Mouse (Mus musculus) stomach, embryonic 14.5 days (tissue): ENCODE measurements around the gene Nlrp10. TPM values are rescaled to one million over a fixed set of nuclear protein-coding genes. Genes with fewer than 3 reads are reported as not detected.

Experiments used
- ATAC-seq: fragments of 200-750 bp; cut with Nextera tagmentation; 2 replicates; pipeline ENCODE4 v1.8.0; 2017; ENCODE audit warnings: low read depth, moderate TSS enrichment; ENCODE audit not compliant: insufficient number of reproducible peaks, insufficient read depth, low FRiP score
- H3K27ac ChIP-seq: fragments of 300-500 bp; sonication (generic); 2 replicates; pipeline ENCODE4 v1.5.1; 2014; ENCODE audit warnings: mild to moderate bottlenecking, low read length, moderate library complexity, mixed read lengths
- H3K27me3 ChIP-seq: fragments of 300-500 bp; sonication (generic); 2 replicates; pipeline ENCODE4 v1.6.1; 2014; ENCODE audit warnings: low read length, control low read depth, mixed read lengths; ENCODE audit not compliant: control insufficient read depth, insufficient read depth
- H3K36me3 ChIP-seq: fragments of 300-500 bp; sonication (generic); 2 replicates; pipeline ENCODE4 v1.6.1; 2014; ENCODE audit warnings: mild to moderate bottlenecking, control low read depth, low read length, moderate library complexity, mixed read lengths; ENCODE audit not compliant: control insufficient read depth, insufficient read depth
- H3K4me1 ChIP-seq: fragments of 300-500 bp; sonication (generic); 2 replicates; pipeline ENCODE4 v1.6.1; 2014; ENCODE audit warnings: low read length, control low read depth, mixed read lengths; ENCODE audit not compliant: control insufficient read depth, insufficient read depth
- H3K4me2 ChIP-seq: fragments of 300-500 bp; sonication (generic); replicated peaks from 2 replicates; pipeline ENCODE4 v1.6.1; 2014; ENCODE audit warnings: low read depth, low read length, control low read depth
- H3K4me3 ChIP-seq: fragments of 300-500 bp; sonication (generic); 2 replicates; pipeline ENCODE4 v1.5.1; 2014; ENCODE audit warnings: low read depth, low read length, control low read depth
- H3K9ac ChIP-seq: fragments of 300-500 bp; sonication (generic); replicated peaks from 2 replicates; pipeline ENCODE4 v1.6.1; 2014; ENCODE audit warnings: low read depth, mild to moderate bottlenecking, control low read depth, low read length, moderate library complexity, mixed read lengths
- H3K9me3 ChIP-seq: fragments of 300-500 bp; sonication (generic); 2 replicates; pipeline ENCODE4 v1.6.1; 2016; ENCODE audit warnings: low read depth, low read length, control low read depth; ENCODE audit not compliant: control insufficient read depth
- WGBS: fragments of 180-500 bp; shearing (Covaris S2); extraction: QIAGEN DNeasy Blood & Tissue Kit; methylation state at CpG from one replicate; pipeline ENCODE4 v1.1.7; 2014; 5-methylcytosine and 5-hydroxymethylcytosine counted together
- polyA plus RNA-seq: library from polyadenylated mRNA; unstranded; fragments of >200 nt; fragmentation: Nextera tagmentation; extraction: Ambion mirVana; gene quantifications from 2 replicates; pipeline ENCODE4 v1.2.1, GENCODE M21; 2014

Gene Nlrp10
- polyA plus RNA-seq, 1 experiment from 2014 or later, result not detected

DNA sequence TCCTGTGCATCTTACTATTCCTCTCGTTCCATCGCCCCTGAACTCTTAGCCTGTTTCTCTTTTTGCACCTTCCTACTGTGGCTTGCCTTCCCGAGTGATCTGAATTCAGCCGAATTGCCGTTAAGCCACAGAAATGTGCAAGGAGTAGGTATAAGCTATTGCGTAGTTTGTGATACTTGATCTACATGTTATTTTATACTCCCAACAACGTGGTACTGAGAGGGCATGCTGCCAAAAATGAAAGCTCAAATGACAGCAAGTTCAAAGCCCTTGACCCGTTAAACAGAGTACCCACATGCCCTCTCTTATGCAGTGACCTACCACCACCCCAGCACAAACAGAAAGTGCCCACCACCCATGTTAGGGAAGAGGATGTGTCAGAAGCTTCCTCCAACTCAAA lies 4.9 kb upstream of the Nlrp10 start:
- H3K9me3 ChIP-seq, result no peaks in the 10 kb centered on the region
- peaks cover 9% of the 10 kb centered on the region for H3K4me1 ChIP-seq
- H3K4me2 ChIP-seq, result peak overlapping the region; percentile 84
- WGBS, result 4% methylated on average over 8 of the region's 8 CpGs
- peak overlapping the region; percentile 95 for H3K9ac ChIP-seq
- H3K27me3 ChIP-seq, result no peaks in the 10 kb centered on the region
- H3K36me3 ChIP-seq, result peaks cover 20% of the 10 kb centered on the region
- H3K27ac ChIP-seq, result no peak overlapping the region
- ATAC-seq, result no peak
- H3K4me3 ChIP-seq, result peak overlapping the region; percentile 98

DNA sequence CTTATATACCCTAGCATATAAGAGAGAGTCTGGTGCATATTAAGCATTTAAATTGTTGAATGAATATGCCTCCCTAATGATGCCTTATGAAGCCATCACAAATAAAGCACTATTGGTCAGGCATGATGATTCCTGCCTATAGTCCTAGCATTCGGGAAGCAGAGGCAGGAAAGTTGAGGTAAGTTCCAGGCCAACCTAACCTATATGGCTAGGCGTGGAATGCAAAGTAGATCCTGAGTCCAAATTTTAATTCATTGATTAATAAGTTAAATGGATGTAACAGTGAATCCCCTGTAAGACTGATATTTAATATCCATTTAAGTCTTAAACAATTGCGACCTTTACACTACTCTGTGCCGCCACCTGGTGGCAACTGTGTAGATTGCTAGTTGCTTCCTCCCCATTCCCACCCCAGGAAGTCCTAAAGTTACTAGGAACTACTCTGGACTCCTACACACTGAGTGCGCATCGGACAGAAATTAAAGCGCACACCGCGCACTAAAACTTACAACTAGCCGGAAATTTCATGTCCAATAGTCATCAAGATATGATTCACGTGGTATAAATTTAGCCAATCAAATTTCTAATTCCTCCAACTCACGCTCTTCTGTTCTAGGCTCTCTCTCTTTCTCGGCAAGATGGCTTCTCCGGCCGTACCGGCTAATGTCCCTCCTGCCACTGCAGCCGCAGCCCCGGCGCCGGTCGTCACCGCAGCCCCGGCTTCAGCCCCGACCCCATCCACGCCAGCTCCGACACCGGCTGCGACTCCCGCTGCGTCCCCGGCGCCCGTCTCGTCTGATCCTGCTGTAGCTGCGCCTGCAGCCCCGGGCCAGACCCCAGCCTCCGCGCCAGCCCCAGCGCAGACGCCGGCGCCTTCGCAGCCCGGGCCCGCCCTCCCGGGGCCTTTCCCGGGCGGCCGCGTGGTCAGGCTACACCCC lies 4.1 kb upstream of the Nlrp10 start, which contains the start of gene Eif3f:
Gene Eif3f (plus strand): TSS at position 624 of the 938 bp plus-strand sequence.
- peak; percentile 98 for ATAC-seq
- Histone ChIP-seq H3K4me2 (peak within 1 kb of the TSS; percentile 84), H3K4me1 (peaks cover 9% of the 10 kb centered on the region), H3K27ac (peak within 1 kb of the TSS; percentile 78; the same call in 1 of the 2 replicates), H3K9ac (peak within 1 kb of the TSS; percentile 95), H3K4me3 (peak within 1 kb of the TSS; percentile 98), H3K36me3 (peaks cover 13% of the 10 kb centered on the region), H3K9me3 (no peaks in the 10 kb centered on the region), H3K27me3 (no peaks in the 10 kb centered on the region)
- 2% methylated on average over 50 of the region's 50 CpGs for WGBS

DNA sequence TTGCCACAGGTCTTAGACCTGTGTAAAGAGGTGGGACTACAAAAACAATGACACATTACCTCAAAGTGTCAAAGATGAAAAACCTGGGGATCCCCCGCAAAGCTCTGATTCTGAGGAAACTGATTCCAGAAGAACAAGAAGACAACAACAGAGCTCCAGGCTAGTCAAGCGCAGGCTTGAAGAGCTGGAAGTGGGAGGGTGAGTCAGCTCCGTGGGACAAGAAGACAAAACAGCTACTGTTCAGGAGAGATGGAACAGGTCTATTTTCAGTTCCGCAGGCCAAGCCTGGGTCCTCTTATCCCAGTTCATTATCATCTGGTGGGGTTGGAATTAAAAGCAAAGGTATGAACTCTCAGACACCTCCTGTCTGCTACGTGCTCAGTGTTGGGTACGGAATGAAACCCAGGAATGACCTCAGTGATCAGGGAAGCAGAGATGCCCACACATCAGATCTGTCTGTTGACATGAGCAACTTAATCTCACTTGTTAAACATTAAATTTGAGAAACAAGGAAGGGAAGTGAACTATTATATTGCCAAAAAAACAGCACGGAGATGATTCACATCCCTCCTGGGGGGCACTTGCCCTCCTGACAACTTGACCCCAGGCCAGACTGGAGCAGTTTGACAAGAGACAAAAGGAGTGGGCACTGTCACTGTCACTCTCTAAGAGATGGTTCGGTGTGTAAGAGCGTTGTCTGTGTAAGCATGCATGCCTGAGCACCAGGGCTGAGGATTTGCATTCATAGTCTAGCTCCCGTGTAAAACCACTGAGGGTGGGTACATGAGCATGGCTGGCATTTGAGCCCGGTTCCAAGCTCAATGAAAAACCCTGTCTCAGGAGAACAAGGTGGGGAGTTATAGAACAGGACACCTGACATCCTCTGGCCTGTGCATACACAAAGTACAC lies 1.4 kb downstream of the Nlrp10 start:
- H3K9me3 ChIP-seq, result no peaks in the 10 kb centered on the region
- no peak for ATAC-seq
- no peak overlapping the region for H3K27ac ChIP-seq
- H3K36me3 ChIP-seq, result no peaks in the 10 kb centered on the region
- no peaks in the 10 kb centered on the region for H3K4me1 ChIP-seq
- no peak overlapping the region for H3K9ac ChIP-seq
- WGBS, result 75% methylated on average over 11 of the region's 11 CpGs
- no peaks in the 10 kb centered on the region for H3K27me3 ChIP-seq
- H3K4me3 ChIP-seq, result no peak overlapping the region
- H3K4me2 ChIP-seq, result no peak overlapping the region

DNA sequence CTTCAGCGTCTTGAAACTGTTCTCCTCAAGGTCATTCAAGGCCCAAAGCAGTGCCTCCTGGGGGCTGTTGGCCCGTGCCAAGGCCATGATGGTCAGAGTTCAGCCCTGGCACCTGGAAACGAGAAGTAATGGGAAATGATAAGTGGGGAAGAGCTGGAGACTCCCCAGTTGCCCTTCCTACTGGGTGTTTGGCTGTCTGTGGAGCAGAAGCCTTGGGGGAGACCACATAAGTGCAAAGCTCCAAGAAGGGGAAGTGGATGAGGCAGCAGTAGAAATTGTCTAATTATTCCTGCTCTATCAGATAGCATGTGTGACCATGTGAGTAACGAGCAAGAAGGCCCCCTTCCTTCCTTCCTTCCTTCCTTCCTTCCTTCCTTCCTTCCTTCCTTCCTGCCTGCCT lies 2.9 kb downstream of the Nlrp10 start:
- Histone ChIP-seq H3K4me1 (no peaks in the 10 kb centered on the region), H3K27me3 (no peaks in the 10 kb centered on the region), H3K9me3 (no peaks in the 10 kb centered on the region), H3K27ac (no peak overlapping the region), H3K36me3 (no peaks in the 10 kb centered on the region), H3K9ac (no peak overlapping the region), H3K4me3 (no peak overlapping the region), H3K4me2 (no peak overlapping the region)
- ATAC-seq, result no peak
- WGBS, result 74% methylated on average over 4 of the region's 4 CpGs

DNA sequence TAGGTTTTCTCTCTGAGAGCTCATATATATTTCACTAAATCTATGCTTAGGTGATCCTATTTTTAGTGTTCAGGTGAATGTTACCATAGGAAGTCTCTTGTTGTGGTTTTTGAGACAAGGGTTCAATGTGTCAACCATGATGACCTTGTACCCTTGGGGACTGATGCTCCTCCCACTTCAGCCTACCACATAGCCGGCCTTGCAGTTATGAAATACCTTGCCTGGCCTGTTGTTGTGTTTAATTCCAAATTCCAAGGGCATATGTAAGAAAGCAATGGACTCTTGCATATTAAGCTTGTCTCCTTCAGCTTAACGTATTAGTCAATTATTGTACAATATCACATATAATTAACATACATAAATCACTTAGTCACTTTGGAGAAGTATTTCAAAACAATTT lies 26.0 kb downstream of the Nlrp10 start:
- no peak overlapping the region for H3K4me3 ChIP-seq
- no peaks in the 10 kb centered on the region for H3K9me3 ChIP-seq
- H3K36me3 ChIP-seq, result no peaks in the 10 kb centered on the region
- no peaks in the 10 kb centered on the region for H3K27me3 ChIP-seq
- 83% methylated on average over 2 of the region's 2 CpGs for WGBS
- no peak overlapping the region for H3K27ac ChIP-seq
- no peak for ATAC-seq
- no peaks in the 10 kb centered on the region for H3K4me1 ChIP-seq
- H3K9ac ChIP-seq, result no peak overlapping the region
- H3K4me2 ChIP-seq, result no peak overlapping the region

DNA sequence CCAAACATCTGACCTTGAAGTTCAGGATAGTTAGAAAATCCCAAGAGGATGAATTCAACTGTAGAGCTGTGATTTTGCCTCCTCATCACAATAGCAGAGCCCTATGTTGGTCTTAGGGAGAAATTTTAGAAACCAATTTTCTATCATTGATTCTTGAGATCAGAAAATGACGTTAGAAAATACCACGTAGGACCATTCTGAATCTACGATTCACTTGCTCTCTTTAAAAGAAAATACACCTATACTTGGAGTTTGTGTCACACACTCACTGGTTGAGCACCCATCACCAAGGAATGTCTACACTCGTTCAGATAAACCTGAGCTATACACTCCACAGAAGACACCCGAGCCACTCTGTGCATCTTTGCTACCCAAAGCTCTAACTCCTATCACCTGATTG lies 35.7 kb downstream of the Nlrp10 start, which contains the start of gene Olfr519:
Gene Olfr519 (minus strand): TSS at position 101 of the 400 bp plus-strand sequence.
- H3K4me3 ChIP-seq, result no peak within 1 kb of the TSS
- H3K4me1 ChIP-seq, result no peaks in the 10 kb centered on the region
- ATAC-seq, result no peak
- 88% methylated on average over 5 of the region's 5 CpGs for WGBS
- H3K27ac ChIP-seq, result no peak within 1 kb of the TSS
- H3K9me3 ChIP-seq, result no peaks in the 10 kb centered on the region
- H3K36me3 ChIP-seq, result no peaks in the 10 kb centered on the region
- H3K27me3 ChIP-seq, result no peaks in the 10 kb centered on the region
- no peak within 1 kb of the TSS for H3K9ac ChIP-seq
- H3K4me2 ChIP-seq, result no peak within 1 kb of the TSS

DNA sequence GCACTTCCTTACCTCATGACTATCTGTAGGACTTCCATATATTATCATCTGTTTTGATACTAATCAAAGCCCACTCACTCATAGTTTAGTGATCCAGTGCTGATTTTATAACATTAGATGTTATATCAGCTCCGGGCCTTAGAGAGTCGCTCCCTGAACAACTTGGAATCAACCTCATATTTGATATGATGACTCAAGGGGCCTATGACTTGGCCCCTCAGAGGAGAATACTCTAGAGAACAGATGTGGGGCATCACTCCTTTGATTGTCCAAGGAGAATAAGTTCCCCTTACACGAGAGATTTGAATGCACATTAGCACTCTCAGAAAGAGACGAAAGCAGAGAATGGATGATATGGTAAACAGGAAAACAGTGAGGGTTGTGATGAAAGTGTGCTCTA lies 45.1 kb downstream of the Nlrp10 start, which contains the start of gene Olfr518:
Gene Olfr518 (minus strand): TSS at position 101 of the 400 bp plus-strand sequence.
- WGBS, result 76% methylated on average over 4 of the region's 4 CpGs
- no peak within 1 kb of the TSS for H3K27ac ChIP-seq
- no peak for ATAC-seq
- no peaks in the 10 kb centered on the region for H3K27me3 ChIP-seq
- no peaks in the 10 kb centered on the region for H3K4me1 ChIP-seq
- H3K4me2 ChIP-seq, result no peak within 1 kb of the TSS
- H3K9me3 ChIP-seq, result no peaks in the 10 kb centered on the region
- no peak within 1 kb of the TSS for H3K9ac ChIP-seq
- H3K4me3 ChIP-seq, result no peak within 1 kb of the TSS
- no peaks in the 10 kb centered on the region for H3K36me3 ChIP-seq

DNA sequence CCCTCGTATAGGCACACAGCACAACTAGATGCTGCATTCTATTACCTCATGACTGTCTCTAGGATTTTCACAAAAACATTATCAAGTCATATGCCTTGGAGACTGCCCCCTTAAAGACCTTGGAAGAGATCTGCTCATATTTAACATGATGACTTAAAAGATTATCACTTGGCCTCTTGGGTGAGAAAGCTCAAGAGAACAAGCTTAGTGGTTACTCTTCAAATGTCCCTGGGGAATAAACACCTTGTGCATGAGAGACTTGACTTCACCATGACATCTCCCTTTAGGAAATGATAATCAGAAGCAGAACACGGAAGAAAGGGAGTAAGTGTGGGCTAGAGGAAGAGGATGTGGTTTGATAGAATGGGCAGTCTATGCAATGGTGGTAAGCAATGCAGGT lies 57.7 kb downstream of the Nlrp10 start, which contains the start of gene Olfr517:
Gene Olfr517 (minus strand): TSS at position 101 of the 400 bp plus-strand sequence.
- no peak within 1 kb of the TSS for H3K4me3 ChIP-seq
- no peaks in the 10 kb centered on the region for H3K9me3 ChIP-seq
- no peak within 1 kb of the TSS for H3K4me2 ChIP-seq
- no peaks in the 10 kb centered on the region for H3K36me3 ChIP-seq
- ATAC-seq, result no peak
- H3K27me3 ChIP-seq, result no peaks in the 10 kb centered on the region
- no peak within 1 kb of the TSS for H3K27ac ChIP-seq
- no peak within 1 kb of the TSS for H3K9ac ChIP-seq
- H3K4me1 ChIP-seq, result no peaks in the 10 kb centered on the region
- 63% methylated on average over 2 of the region's 2 CpGs for WGBS
